Mouse (Mus musculus) kidney, embryonic 16.5 days (tissue): ENCODE measurements around the gene Kcnc1. TPM values are rescaled to one million over a fixed set of nuclear protein-coding genes. Genes with fewer than 3 reads are reported as not detected.

Source experiments
- ATAC-seq: fragments of 200-750 bp; cut with Nextera tagmentation; 2 replicates; pipeline ENCODE4 v1.8.0; 2017; ENCODE audit warnings: moderate TSS enrichment; ENCODE audit not compliant: low FRiP score, low TSS enrichment
- H3K27ac ChIP-seq: fragments of 300-500 bp; sonication (generic); 2 replicates; pipeline ENCODE4 v1.5.1; 2014; ENCODE audit warnings: low read length
- H3K27me3 ChIP-seq: fragments of 300-500 bp; sonication (generic); 2 replicates; pipeline ENCODE4 v1.6.1; 2014; ENCODE audit warnings: low read length, control low read depth, mixed read lengths; ENCODE audit not compliant: insufficient read depth
- H3K36me3 ChIP-seq: fragments of 300-500 bp; sonication (generic); 2 replicates; pipeline ENCODE4 v1.6.1; 2014; ENCODE audit warnings: low read length, control low read depth, mixed read lengths; ENCODE audit not compliant: insufficient read depth
- H3K4me1 ChIP-seq: fragments of 300-500 bp; sonication (generic); 2 replicates; pipeline ENCODE4 v1.6.1; 2014; ENCODE audit warnings: low read length, control low read depth, mixed read lengths; ENCODE audit not compliant: insufficient read depth
- H3K4me2 ChIP-seq: fragments of 300-500 bp; sonication (generic); replicated peaks from 2 replicates; pipeline ENCODE4 v1.6.1; 2014; ENCODE audit warnings: low read depth, low read length
- H3K4me3 ChIP-seq: fragments of 300-500 bp; sonication (generic); 2 replicates; pipeline ENCODE4 v1.5.1; 2014; ENCODE audit warnings: mild to moderate bottlenecking, low read length
- H3K9ac ChIP-seq: fragments of 300-500 bp; sonication (generic); replicated peaks from 2 replicates; pipeline ENCODE4 v1.6.1; 2014; ENCODE audit warnings: low read length
- H3K9me3 ChIP-seq: fragments of 300-500 bp; sonication (generic); 2 replicates; pipeline ENCODE4 v1.6.1; 2016; ENCODE audit warnings: low read length, control low read depth
- WGBS: fragments of 180-500 bp; shearing (Covaris S2); extraction: QIAGEN DNeasy Blood & Tissue Kit; methylation state at CpG from one replicate; pipeline ENCODE4 v1.1.7; 2014; 5-methylcytosine and 5-hydroxymethylcytosine counted together
- polyA plus RNA-seq: library from polyadenylated mRNA; unstranded; fragments of >200 nt; fragmentation: Nextera tagmentation; extraction: Ambion mirVana; gene quantifications from 2 replicates; pipeline ENCODE4 v1.2.1, GENCODE M21; 2015

Kcnc1 gene
- polyA plus RNA-seq, 1 experiment from 2014 or later, result not detected

DNA sequence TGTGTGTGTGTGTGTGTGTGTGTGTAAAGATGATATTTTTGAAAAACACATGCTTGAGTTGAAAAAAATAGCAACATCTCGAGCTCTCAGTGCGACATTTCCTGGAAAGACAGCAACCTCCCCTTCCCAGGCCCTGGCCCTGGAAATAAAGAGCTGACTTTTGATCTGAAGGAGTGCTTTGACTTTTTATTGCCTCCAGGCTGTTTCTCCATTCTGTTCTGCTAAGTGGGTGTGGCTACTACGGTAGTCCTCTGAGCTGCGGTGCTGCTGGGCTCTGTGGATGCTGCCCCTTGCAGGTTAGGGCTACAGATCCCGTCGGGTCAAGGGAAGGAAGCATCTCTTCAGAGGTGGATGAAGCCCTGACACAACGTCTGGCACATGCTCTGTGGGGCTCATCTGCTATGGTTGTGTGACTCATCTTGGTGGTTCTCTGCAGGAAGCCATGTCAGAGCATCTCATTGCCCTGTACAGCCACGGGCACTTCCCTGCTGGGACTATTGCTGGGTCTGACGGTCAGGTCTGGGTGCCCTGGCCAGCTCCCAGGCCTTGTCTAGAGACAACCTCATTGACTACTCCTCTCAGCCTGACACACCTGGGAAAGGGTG, 42.3 kb downstream of the Kcnc1 start:
- ATAC-seq, result no peak

DNA sequence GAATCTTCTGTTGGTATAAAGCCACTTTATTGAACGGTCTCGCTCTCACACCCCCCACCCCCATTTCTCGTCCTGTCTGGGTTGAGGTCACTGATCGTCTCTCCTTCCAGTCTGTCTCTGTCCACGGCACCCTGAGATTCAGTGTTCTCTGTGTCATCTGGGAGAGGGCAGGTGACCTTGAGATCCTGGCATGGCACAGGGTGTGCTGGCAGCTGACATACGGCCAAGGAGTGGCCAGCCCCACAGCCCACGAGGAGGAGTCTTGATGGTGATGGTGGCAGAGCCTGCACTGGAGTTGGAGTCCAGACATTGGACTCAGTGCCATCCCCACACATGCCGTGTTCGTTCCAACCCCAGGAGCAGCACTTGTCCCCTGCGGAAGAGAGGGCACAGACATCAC, 46.9 kb downstream of the Kcnc1 start:
- Histone ChIP-seq H3K9me3 (no peaks in the 10 kb centered on the region), H3K27ac (no peak overlapping the region), H3K9ac (no peak overlapping the region), H3K36me3 (no peaks in the 10 kb centered on the region), H3K27me3 (no peaks in the 10 kb centered on the region), H3K4me3 (no peak overlapping the region), H3K4me1 (no peaks in the 10 kb centered on the region), H3K4me2 (no peak overlapping the region)
- no peak for ATAC-seq
- 75% methylated on average over 10 of the region's 10 CpGs for WGBS

More for the DNA sequence above, 42.3 kb downstream of the Kcnc1 start:
- Histone ChIP-seq H3K36me3 (no peaks in the 10 kb centered on the region), H3K4me2 (no peak overlapping the region), H3K27ac (no peak overlapping the region), H3K4me3 (no peak overlapping the region), H3K27me3 (no peaks in the 10 kb centered on the region), H3K9ac (no peak overlapping the region), H3K4me1 (no peaks in the 10 kb centered on the region; the same call in 1 of the 2 replicates), H3K9me3 (no peaks in the 10 kb centered on the region; the same call in 1 of the 2 replicates)
- WGBS, result 21% methylated on average over 9 of the region's 9 CpGs

DNA sequence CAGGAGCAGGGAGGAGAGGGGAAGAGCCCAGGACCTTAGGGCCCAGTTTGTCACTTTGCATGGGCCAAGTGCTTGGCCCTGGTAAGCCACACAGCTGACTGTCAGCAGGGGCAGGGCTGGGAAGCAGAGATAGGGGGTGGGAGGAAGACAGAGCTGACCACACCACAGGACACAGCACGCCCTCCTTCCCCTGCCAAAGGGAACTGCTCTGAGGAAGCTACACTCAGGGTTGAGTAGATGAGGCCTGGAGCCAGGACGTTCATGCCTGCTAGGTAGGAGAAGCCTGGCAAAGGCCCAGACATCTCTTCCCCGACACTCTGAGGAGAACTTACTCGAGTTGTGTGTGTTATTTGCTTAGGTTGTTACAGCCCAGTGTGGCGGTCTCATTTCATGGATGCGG, 49.6 kb downstream of the Kcnc1 start:
- no peaks in the 10 kb centered on the region for H3K27me3 ChIP-seq

DNA sequence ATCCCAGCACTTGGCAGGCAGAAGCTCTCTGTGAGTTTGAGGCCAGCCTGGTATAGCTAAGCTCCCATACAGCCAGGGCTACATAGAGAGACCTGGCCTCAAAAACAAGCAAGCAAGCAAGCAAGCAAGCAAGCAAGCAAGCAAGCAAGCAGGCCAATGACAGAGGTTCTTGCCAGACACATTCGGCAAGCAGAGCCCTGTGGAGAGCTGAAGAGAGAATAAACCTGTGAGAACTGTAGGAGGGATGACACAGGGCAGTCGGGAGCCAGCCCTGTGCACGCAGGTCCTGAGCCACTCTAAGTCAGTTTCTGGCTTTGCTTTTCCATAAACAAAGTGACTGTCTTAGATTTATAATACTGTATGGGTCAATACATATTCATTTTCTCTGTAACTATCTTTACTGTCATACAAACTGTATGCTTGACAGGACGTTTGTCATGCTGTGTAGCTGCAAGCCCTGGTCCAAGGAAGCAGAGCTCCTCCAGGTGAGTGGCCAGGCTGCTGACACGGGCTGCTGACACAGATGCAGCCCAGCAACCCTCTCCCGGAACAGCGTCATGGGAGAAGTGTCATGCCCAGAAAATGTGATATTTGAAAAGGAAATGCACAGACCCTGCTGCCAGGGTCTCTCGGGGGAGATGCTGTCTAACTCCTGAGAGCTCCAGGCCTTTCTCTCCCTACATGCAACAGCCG, 51.3 kb downstream of the Kcnc1 start:
- no peak for ATAC-seq
- no peak overlapping the region for H3K9ac ChIP-seq
- no peak overlapping the region for H3K4me2 ChIP-seq
- no peak overlapping the region for H3K4me3 ChIP-seq
- H3K27me3 ChIP-seq, result no peaks in the 10 kb centered on the region
- H3K36me3 ChIP-seq, result no peaks in the 10 kb centered on the region
- no peaks in the 10 kb centered on the region for H3K4me1 ChIP-seq
- 52% methylated on average over 9 of the region's 9 CpGs for WGBS
- no peaks in the 10 kb centered on the region for H3K9me3 ChIP-seq
- H3K27ac ChIP-seq, result no peak overlapping the region

More for the DNA sequence above, 49.6 kb downstream of the Kcnc1 start:
- 65% methylated on average over 6 of the region's 6 CpGs for WGBS
- ATAC-seq, result no peak
- H3K4me1 ChIP-seq, result no peaks in the 10 kb centered on the region
- H3K9ac ChIP-seq, result no peak overlapping the region
- no peaks in the 10 kb centered on the region for H3K36me3 ChIP-seq
- no peak overlapping the region for H3K27ac ChIP-seq
- no peak overlapping the region for H3K4me3 ChIP-seq
- H3K4me2 ChIP-seq, result no peak overlapping the region
- no peaks in the 10 kb centered on the region for H3K9me3 ChIP-seq

DNA sequence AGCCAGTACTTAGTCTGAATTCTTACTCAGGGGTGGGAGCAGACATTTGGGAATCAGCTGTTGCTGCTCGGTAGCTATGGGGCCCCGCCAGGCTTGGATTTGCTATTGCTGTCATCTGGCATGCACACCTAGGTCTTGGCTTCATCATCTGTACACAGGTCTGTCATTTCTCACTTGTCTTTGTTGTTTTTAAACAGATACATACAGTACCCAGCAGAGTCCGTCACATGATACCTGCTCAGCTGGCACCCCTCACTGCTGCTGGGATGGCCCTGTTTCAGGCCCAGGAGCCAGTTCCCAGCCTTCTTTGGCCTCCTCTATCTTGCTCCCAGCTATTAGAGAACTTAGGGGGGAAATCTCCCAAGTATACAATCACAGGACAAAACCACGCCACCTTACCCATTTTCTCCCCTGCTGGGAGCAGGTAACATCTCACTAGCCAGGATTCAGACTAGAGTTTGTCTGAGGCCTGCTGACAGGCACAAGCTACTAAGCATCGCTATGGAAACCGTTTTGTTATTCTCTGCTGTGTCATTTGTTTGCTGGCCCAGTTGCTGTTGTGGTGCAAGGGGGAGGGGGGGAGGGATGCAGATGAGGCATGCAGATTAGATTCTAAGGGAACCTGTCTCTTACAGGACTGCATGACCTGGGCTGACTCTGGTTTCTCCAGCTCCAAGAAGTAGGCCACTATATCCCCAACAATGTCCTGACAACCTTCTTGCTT, 52.8 kb downstream of the Kcnc1 start:
- Histone ChIP-seq H3K4me3 (no peak overlapping the region), H3K9ac (no peak overlapping the region), H3K4me2 (no peak overlapping the region), H3K36me3 (no peaks in the 10 kb centered on the region), H3K27ac (no peak overlapping the region), H3K9me3 (no peaks in the 10 kb centered on the region), H3K4me1 (no peaks in the 10 kb centered on the region), H3K27me3 (no peaks in the 10 kb centered on the region)
- 67% methylated on average over 6 of the region's 6 CpGs for WGBS
- no peak for ATAC-seq

DNA sequence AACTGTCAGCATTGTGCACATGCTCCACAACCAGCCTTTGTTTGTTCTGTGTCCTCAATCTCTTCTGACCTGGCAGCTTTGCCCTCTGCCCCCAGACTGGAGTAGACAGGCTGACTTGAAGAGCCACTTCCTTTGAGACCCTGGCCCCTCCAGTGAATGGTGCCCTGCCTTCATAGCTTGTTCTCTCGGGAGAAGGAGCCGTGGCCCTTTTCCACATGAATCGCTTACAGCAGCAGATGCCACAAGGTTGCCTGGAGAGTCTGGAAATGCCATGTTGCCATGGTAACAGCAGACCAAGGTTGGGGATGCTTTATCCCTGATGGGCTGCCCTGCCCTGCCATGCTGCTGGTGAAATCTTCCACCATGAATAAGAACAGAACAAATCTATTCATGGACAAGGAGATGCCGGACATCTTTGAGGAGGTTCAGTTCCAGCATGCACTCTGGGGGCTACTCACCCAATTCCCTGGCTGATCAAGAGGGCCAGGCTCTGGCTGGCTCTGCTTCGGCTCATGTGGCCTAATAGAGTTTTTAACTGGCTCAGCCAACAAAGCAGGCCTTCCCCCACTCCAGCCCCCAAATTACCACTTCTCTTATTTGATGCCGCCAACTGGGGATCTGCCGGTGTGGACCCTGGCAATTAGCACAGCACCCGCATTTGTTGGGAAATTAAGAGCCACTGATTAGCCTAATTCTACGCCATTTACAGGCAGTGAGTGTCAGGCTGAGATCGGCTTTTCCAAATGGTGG, 57.8 kb downstream of the Kcnc1 start:
- Histone ChIP-seq H3K9ac (no peak overlapping the region), H3K4me3 (no peak overlapping the region), H3K27ac (no peak overlapping the region), H3K36me3 (no peaks in the 10 kb centered on the region), H3K4me2 (no peak overlapping the region), H3K9me3 (no peaks in the 10 kb centered on the region; the same call in 1 of the 2 replicates), H3K27me3 (no peaks in the 10 kb centered on the region), H3K4me1 (no peaks in the 10 kb centered on the region)
- WGBS, result 35% methylated on average over 10 of the region's 10 CpGs
- ATAC-seq, result no peak

DNA sequence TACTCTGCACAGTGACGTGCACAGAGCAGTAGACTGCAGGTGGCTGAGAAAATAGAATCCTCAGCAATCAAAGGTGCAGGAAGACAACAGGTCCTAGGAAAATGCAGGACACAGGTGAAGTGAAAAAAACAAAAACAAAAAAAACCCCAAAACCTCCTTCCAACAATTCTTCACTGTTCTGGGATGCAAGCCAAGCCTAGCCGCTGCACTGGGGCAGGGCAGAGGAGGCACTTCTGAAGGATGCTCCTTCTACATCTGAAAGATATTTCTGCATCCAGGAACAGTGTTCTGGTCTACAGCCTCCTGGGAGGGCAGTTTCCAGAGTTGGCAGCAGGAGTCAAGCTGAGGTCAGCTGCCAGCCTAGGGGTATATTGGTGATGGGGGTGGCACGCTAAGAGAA, 61.6 kb downstream of the Kcnc1 start:
- Histone ChIP-seq H3K27ac (no peak overlapping the region), H3K4me3 (no peak overlapping the region), H3K4me1 (no peaks in the 10 kb centered on the region), H3K9me3 (no peaks in the 10 kb centered on the region; the same call in 1 of the 2 replicates), H3K4me2 (no peak overlapping the region), H3K27me3 (no peaks in the 10 kb centered on the region), H3K36me3 (no peaks in the 10 kb centered on the region), H3K9ac (no peak overlapping the region)
- no peak for ATAC-seq
- 68% methylated on average over 3 of the region's 3 CpGs for WGBS

DNA sequence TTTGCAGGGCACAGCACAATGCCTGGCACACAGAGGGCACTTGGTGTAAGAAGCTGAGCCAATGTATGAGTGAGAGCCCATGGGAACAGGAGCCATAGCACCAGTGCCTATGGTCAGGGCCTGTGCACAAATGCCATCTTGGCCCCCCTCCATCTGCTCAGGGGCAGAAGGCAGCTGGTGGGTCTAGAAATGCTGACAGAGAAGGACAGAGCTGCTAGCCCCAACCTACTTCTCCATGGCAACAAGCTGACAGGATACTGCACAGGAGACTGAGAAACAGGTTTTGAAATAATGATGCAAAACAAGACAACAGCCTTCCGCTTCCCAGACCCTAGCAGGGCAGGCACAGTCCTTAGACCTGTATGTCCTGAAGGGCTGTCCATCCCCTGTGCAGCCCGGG, 62.9 kb downstream of the Kcnc1 start:
- H3K27me3 ChIP-seq, result no peaks in the 10 kb centered on the region
- H3K9me3 ChIP-seq, result no peaks in the 10 kb centered on the region; the same call in 1 of the 2 replicates
- H3K9ac ChIP-seq, result no peak overlapping the region
- 88% methylated on average over 2 of the region's 2 CpGs for WGBS
- ATAC-seq, result no peak
- H3K4me1 ChIP-seq, result no peaks in the 10 kb centered on the region
- no peaks in the 10 kb centered on the region for H3K36me3 ChIP-seq
- H3K4me2 ChIP-seq, result no peak overlapping the region
- no peak overlapping the region for H3K27ac ChIP-seq
- H3K4me3 ChIP-seq, result no peak overlapping the region

DNA sequence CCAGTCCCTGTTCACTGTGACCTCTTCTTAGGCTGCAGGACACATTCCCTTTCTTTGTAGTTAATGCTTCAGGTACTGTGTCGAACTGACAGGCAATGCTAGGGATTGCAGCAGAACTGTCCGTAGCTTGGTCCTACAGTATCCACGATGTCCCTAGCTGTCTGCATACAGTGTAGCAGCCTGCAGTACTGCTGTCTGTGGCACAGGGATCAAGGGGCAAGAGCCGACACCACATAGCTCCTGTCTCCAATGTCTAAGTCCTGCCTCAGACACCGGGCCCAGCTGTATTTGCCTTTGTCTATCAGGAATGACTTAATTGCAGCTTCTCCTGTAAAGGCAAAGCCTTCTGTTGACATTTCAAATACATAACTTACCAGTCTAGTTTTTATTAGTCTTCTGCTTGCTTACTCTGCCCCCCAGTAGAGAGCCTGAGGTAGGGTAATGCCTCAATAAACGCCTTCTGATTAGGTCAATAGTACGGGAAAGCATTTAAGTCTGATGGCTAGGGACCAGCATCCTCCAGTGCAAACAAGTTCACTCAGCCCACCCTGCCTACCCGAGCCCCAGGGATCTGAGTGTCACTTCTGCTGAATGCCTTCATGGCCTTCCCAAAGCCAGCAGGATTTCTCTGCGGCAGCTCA, 63.4 kb downstream of the Kcnc1 start:
- Histone ChIP-seq H3K27me3 (no peaks in the 10 kb centered on the region), H3K36me3 (no peaks in the 10 kb centered on the region), H3K27ac (no peak overlapping the region), H3K9ac (no peak overlapping the region), H3K9me3 (no peaks in the 10 kb centered on the region; the same call in 1 of the 2 replicates), H3K4me2 (no peak overlapping the region), H3K4me3 (no peak overlapping the region), H3K4me1 (no peaks in the 10 kb centered on the region)
- ATAC-seq, result no peak
- WGBS, result 80% methylated on average over 9 of the region's 9 CpGs
